Comparison of ENCODE assay signal across 18 mouse cellular contexts in the genomic region with DNA sequence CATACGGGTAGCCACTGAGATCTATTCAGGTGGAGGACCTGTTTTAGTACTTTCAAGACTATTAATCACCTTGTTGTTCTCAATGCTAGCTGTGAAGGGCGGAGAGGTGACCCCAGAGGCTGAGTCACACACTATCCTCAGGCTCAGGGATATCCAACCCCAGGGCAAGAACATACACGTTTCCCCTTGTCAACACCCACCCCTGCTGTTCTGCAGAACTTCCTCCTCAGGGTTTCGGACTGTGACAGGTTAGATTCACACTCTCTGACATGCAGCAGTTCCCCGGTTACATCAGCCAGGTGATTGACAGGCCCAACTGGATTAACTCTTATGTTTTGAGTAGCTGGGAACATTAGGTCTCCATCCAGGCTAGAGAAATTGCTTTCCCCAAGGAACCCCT. TPM values are rescaled to one million over a fixed set of nuclear protein-coding genes. Genes with fewer than 3 reads are reported as not detected.
DNase-seq lines count a peak whose midpoint lies in the region; ATAC-seq lines count a peak whose summit lies in the region.
"Had no signal": no experiment of that assay in that cellular context is flagged by ENCODE, and none has a peak within 500 bp of the region (broad histone marks: within the 10 kb centered on the region; RNA-seq: fewer than 3 reads in every experiment).

No protein-coding gene starts in this region.

- H3K27ac ChIP-seq in heart, embryonic 12.5 days (ENCODE audit: poor library complexity, severe bottlenecking) = peak overlapping the region; percentile 80
- H3K27ac ChIP-seq: embryonic facial prominence, embryonic 15.5 days; forebrain, embryonic 13.5 days; liver, embryonic 13.5 days had no signal

- DNase-seq in heart, adult 18-20 months = no peak
- DNase-seq in 416B (ENCODE audit: low read depth) (peak; percentile 41), A20 (ENCODE audit: low read depth, low spot score) (peak; percentile 87)
- no peak for DNase-seq in thymus, postnatal 4 days
- no peak for DNase-seq in frontal cortex, postnatal 10 days (ENCODE audit: low spot score in 2 of 2)
- DNase-seq: cerebellum, adult 9-11 months; gastrocnemius, postnatal 14 days; liver, embryonic 13.5 days; lung, postnatal 14 days; right cerebral cortex, adult 18-20 months; thymus, postnatal 36 days had no signal

- H3K27me3 ChIP-seq in heart, embryonic 12.5 days (replicated peaks) = no peaks in the 10 kb centered on the region
- H3K27me3 ChIP-seq: embryonic facial prominence, embryonic 15.5 days; forebrain, embryonic 13.5 days; liver, embryonic 13.5 days had no signal

- no peak overlapping the region for H3K4me2 ChIP-seq in heart, embryonic 12.5 days
- H3K4me2 ChIP-seq: embryonic facial prominence, embryonic 15.5 days; forebrain, embryonic 13.5 days; liver, embryonic 13.5 days had no signal

- H3K4me1 ChIP-seq in heart, embryonic 12.5 days (replicated peaks) = peaks cover 34% of the 10 kb centered on the region
- H3K4me1 ChIP-seq: forebrain, embryonic 13.5 days had no signal

- WGBS in heart, embryonic 12.5 days = 19% methylated on average over 5 of the region's 5 CpGs

- no peak overlapping the region for H3K9ac ChIP-seq in heart, embryonic 12.5 days
- H3K9ac ChIP-seq: embryonic facial prominence, embryonic 15.5 days; forebrain, embryonic 13.5 days; liver, embryonic 13.5 days had no signal

- peaks cover 31% of the 10 kb centered on the region for H3K36me3 ChIP-seq in heart, embryonic 12.5 days
- H3K36me3 ChIP-seq: embryonic facial prominence, embryonic 15.5 days had no signal

- peak; percentile 64; the same call in 1 of the 2 replicates for ATAC-seq in heart, embryonic 12.5 days (ENCODE audit: insufficient number of reproducible peaks, low FRiP score)
- ATAC-seq in megakaryocyte, adult 5-6 weeks (ENCODE audit: poor library complexity, severe bottlenecking) = peak; percentile 69
- ATAC-seq: activated CD4-positive, CD25-positive, alpha-beta regulatory T cell, adult 4 months; forebrain, embryonic 13.5 days; midbrain, embryonic 16.5 days had no signal

- H3K4me3 ChIP-seq in heart, embryonic 12.5 days = no peak overlapping the region
- H3K4me3 ChIP-seq: embryonic facial prominence, embryonic 15.5 days; forebrain, embryonic 13.5 days; liver, embryonic 13.5 days had no signal

- H3K9me3 ChIP-seq in heart, embryonic 12.5 days (replicated peaks) = no peaks in the 10 kb centered on the region
- H3K9me3 ChIP-seq: embryonic facial prominence, embryonic 15.5 days; forebrain, embryonic 13.5 days; G1E; liver, embryonic 13.5 days had no signal

RNA-seq across cellular contexts. Expression of gene Parp4, which starts 5.7 kb away (rescaled TPM):
- 9.9 and 12.3 TPM in 2 replicates for polyA plus RNA-seq in heart, embryonic 12.5 days (2016; fragmentation: Nextera tagmentation; extraction: Ambion mirVana)
- 10 to 100 TPM; 31.7 to 33.3 TPM for total RNA-seq in heart, adult 18-20 months (2021)
- 63.0 and 71.7 TPM in 2 replicates for total RNA-seq in megakaryocyte, adult 5-6 weeks (2015)
- total RNA-seq in megakaryocyte, adult 5-6 weeks (2017) = 11.2 and 14.9 TPM in 2 replicates

RNA-seq across cellular contexts. Expression of gene Cenpj, which starts 5.9 kb away (rescaled TPM):
- polyA plus RNA-seq in heart, embryonic 12.5 days (2016; fragmentation: Nextera tagmentation; extraction: Ambion mirVana) = 10.7 and 12.8 TPM in 2 replicates
- total RNA-seq in heart, adult 18-20 months (2021) = 1 to 10 TPM; 2.8 to 3.5 TPM
- total RNA-seq in megakaryocyte, adult 5-6 weeks (2015) = 18.6 and 23.3 TPM in 2 replicates
- total RNA-seq in megakaryocyte, adult 5-6 weeks (2017) = 15.8 and 24.6 TPM in 2 replicates

Comparison
In these comparisons a context has a peak if more than half of its experiments do, and no peak if none do; other contexts are left out.
1. DNase-seq: peak in 416B (single experiment) and A20 (single experiment); none in heart, adult 18-20 months (0 of 2), thymus, postnatal 4 days (single experiment) and frontal cortex, postnatal 10 days (0 of 2).